Mouse (Mus musculus): ENCODE measurements at regions not wholly inside any gene's neighbourhood (a gene's known extent, or its start where the extent isn't known, plus 50 kb on each side); places are given as distances from the start of the nearest gene placed in this dataset.

GRCm38 (mm10) chr13:30085446-30085845 is 50.8 kb upstream of the Mboat1 start:
- DNase-seq (ENCODE audit: low read depth, low spot score), result no peak
- ATAC-seq, result no peak
- in situ Hi-C loops (cut with MboI; ENCODE audit: low pct_unique_long_range_greater_than_20kb), result no loop called here
- no peak for TF ChIP-seq CTCF (IDR thresholded peaks at IDR 0.05)
- peaks cover 4% of the 10 kb centered on the region for H3K27me3 ChIP-seq
- POLR2A ChIA-PET, result no interaction called here
- CTCF ChIA-PET, result interaction anchor here (1.0 to 2.5 kb wide), 7 partner anchors 9 to 221 kb away, joined by 3 to 7 read pairs (median 3); no protein-coding TSS in a partner anchor

- TF ChIP-seq CTCF (IDR thresholded peaks at IDR 0.05), result peak; percentile 95
- CTCF ChIA-PET, result interaction anchor here (1.0 to 2.5 kb wide), 7 partner anchors 9 to 224 kb away, joined by 3 to 7 read pairs (median 3); no protein-coding TSS in a partner anchor
- POLR2A ChIA-PET, result interaction anchor here (0.7 kb wide), 1 partner anchor 101 kb away, joined by 3 read pairs; no protein-coding TSS in a partner anchor
- in situ Hi-C loops (cut with MboI; ENCODE audit: low pct_unique_long_range_greater_than_20kb), result no loop called here
- ATAC-seq (peak; percentile 84), DNase-seq (ENCODE audit: low read depth, low spot score) (no peak)
- peaks cover 4% of the 10 kb centered on the region for H3K27me3 ChIP-seq
Measured at GRCm38 (mm10) chr13:30085005-30085404, 51.3 kb upstream of the Mboat1 start.

- peaks cover 4% of the 10 kb centered on the region for H3K27me3 ChIP-seq
- no peak for ATAC-seq
- TF ChIP-seq CTCF (IDR thresholded peaks at IDR 0.05), result no peak
- CTCF ChIA-PET, result interaction anchor here (1.0 to 2.5 kb wide), 7 partner anchors 8 to 223 kb away, joined by 3 to 7 read pairs (median 3); no protein-coding TSS in a partner anchor
- in situ Hi-C loops (cut with MboI; ENCODE audit: low pct_unique_long_range_greater_than_20kb), result loop anchor here (5.0 kb wide), 2 partner anchors 97 to 227 kb away; partner anchors contain the start of genes Cdkal1 and E2f3
- POLR2A ChIA-PET, result interaction anchor here (0.7 kb wide), 1 partner anchor 101 kb away, joined by 3 read pairs; no protein-coding TSS in a partner anchor
- no peak for DNase-seq (ENCODE audit: low read depth, low spot score)
Measured at GRCm38 (mm10) chr13:30084386-30084785, 51.9 kb upstream of the Mboat1 start.

GRCm38 (mm10) chr13:30083949-30084348 is 52.3 kb upstream of the Mboat1 start:
- ChIA-PET POLR2A (interaction anchor here (0.6 kb wide), 1 partner anchor 1362 kb away, joined by 5 read pairs; no protein-coding TSS in a partner anchor), CTCF (interaction anchor here (1.1 to 2.5 kb wide), 3 partner anchors 97 to 223 kb away, joined by 3 to 7 read pairs (median 4); no protein-coding TSS in a partner anchor)
- DNase-seq (ENCODE audit: low read depth, low spot score) (no peak), ATAC-seq (no peak)
- in situ Hi-C loops (cut with MboI; ENCODE audit: low pct_unique_long_range_greater_than_20kb), result loop anchor here (5.0 kb wide), 2 partner anchors 97 to 227 kb away; partner anchors contain the start of genes Cdkal1 and E2f3
- peaks cover 4% of the 10 kb centered on the region for H3K27me3 ChIP-seq
- no peak for TF ChIP-seq CTCF (IDR thresholded peaks at IDR 0.05)

- in situ Hi-C loops (cut with MboI; ENCODE audit: low pct_unique_long_range_greater_than_20kb), result loop anchor here (5.0 kb wide), 2 partner anchors 95 to 225 kb away; partner anchors contain the start of genes Cdkal1 and E2f3
- H3K27me3 ChIP-seq, result peaks cover 7% of the 10 kb centered on the region
- ChIA-PET CTCF (no interaction called here), POLR2A (no interaction called here)
- DNase-seq (ENCODE audit: low read depth, low spot score) (no peak), ATAC-seq (no peak)
- TF ChIP-seq CTCF (IDR thresholded peaks at IDR 0.05), result no peak
Measured at GRCm38 (mm10) chr13:30082761-30083160, 53.5 kb upstream of the Mboat1 start.

- CTCF ChIA-PET, result no interaction called here
- TF ChIP-seq CTCF (IDR thresholded peaks at IDR 0.05), result no peak
- in situ Hi-C loops (cut with MboI; ENCODE audit: low pct_unique_long_range_greater_than_20kb), result loop anchor here (5.0 kb wide), 2 partner anchors 94 to 224 kb away; partner anchors contain the start of genes Cdkal1 and E2f3
- ATAC-seq, result no peak
- H3K27me3 ChIP-seq, result peaks cover 7% of the 10 kb centered on the region
- DNase-seq (ENCODE audit: low read depth, low spot score), result no peak
- POLR2A ChIA-PET, result no interaction called here
Measured at GRCm38 (mm10) chr13:30080705-30081474, 55.4 kb upstream of the Mboat1 start.

GRCm38 (mm10) chr13:30074517-30075064 is 61.7 kb upstream of the Mboat1 start:
- ChIA-PET POLR2A (no interaction called here), CTCF (no interaction called here)
- no peak for DNase-seq (ENCODE audit: low read depth, low spot score)
- peaks cover 7% of the 10 kb centered on the region for H3K27me3 ChIP-seq
- TF ChIP-seq CTCF (IDR thresholded peaks at IDR 0.05), result no peak
- ATAC-seq, result no peak
- in situ Hi-C loops (cut with MboI; ENCODE audit: low pct_unique_long_range_greater_than_20kb), result no loop called here

- no peak for ATAC-seq
- in situ Hi-C loops (cut with MboI; ENCODE audit: low pct_unique_long_range_greater_than_20kb), result no loop called here
- CTCF ChIA-PET, result no interaction called here
- H3K27me3 ChIP-seq, result peaks cover 7% of the 10 kb centered on the region
- no peak for TF ChIP-seq CTCF (IDR thresholded peaks at IDR 0.05)
- no peak for DNase-seq (ENCODE audit: low read depth, low spot score)
- POLR2A ChIA-PET, result no interaction called here
Measured at GRCm38 (mm10) chr13:30074069-30074468, 62.2 kb upstream of the Mboat1 start.

- ATAC-seq, result no peak
- ChIA-PET POLR2A (no interaction called here), CTCF (no interaction called here)
- H3K27me3 ChIP-seq, result peaks cover 4% of the 10 kb centered on the region
- no peak for TF ChIP-seq CTCF (IDR thresholded peaks at IDR 0.05)
- in situ Hi-C loops (cut with MboI; ENCODE audit: low pct_unique_long_range_greater_than_20kb), result no loop called here
- no peak for DNase-seq (ENCODE audit: low read depth, low spot score)
Measured at GRCm38 (mm10) chr13:30069397-30069796, 66.9 kb upstream of the Mboat1 start.

- DNase-seq (ENCODE audit: low read depth, low spot score), result no peak
- POLR2A ChIA-PET, result no interaction called here
Measured at GRCm38 (mm10) chr13:30067581-30068375, 68.5 kb upstream of the Mboat1 start.

More at GRCm38 (mm10) chr13:30067581-30068375, 68.5 kb upstream of the Mboat1 start:
- in situ Hi-C loops (cut with MboI; ENCODE audit: low pct_unique_long_range_greater_than_20kb), result no loop called here
- CTCF ChIA-PET, result no interaction called here
- peaks cover 10% of the 10 kb centered on the region for H3K27me3 ChIP-seq
- TF ChIP-seq CTCF (IDR thresholded peaks at IDR 0.05), result no peak
- no peak for ATAC-seq

Measured in Patski (cell line).